Mouse (Mus musculus) myocyte (in vitro differentiated cells): ENCODE data around the gene Rgsl1.

Source experiments
- E2F4 ChIP-seq: IDR thresholded peaks from one replicate; pipeline ENCODE4 v1.6.1; 2011; ENCODE audit warnings: mild to moderate bottlenecking, control low read depth, moderate library complexity; ENCODE audit not compliant: insufficient read depth
- MAX ChIP-seq: IDR thresholded peaks from one replicate; pipeline ENCODE4 v1.6.1; 2011; ENCODE audit warnings: low read depth, mild to moderate bottlenecking, control low read depth
- MYOD1 ChIP-seq, 3 experiments: IDR thresholded peaks; one replicate each; pipeline ENCODE4 v1.6.1; 2011; ENCODE audit warnings: control low read depth in 2 of 3, low read depth in 2 of 3, mild to moderate bottlenecking in 2 of 3, moderate library complexity in 1 of 3; ENCODE audit not compliant: insufficient read length in 2 of 3, control insufficient read depth in 1 of 3
- MYOG ChIP-seq, 3 experiments: IDR thresholded peaks; one replicate each; pipeline ENCODE4 v1.6.1; 2011; ENCODE audit warnings: control low read depth in 2 of 3, low read depth in 2 of 3, mild to moderate bottlenecking in 2 of 3; ENCODE audit not compliant: insufficient read length in 2 of 3, control insufficient read depth in 1 of 3, insufficient read depth in 1 of 3
- POLR2A ChIP-seq: IDR thresholded peaks from one replicate; pipeline ENCODE4 v1.6.1; 2011; ENCODE audit warnings: low read depth, mild to moderate bottlenecking, control low read depth, moderate library complexity; ENCODE audit not compliant: insufficient read length
- REST ChIP-seq: IDR thresholded peaks from one replicate; pipeline ENCODE4 v1.6.1; 2011; ENCODE audit warnings: mild to moderate bottlenecking, control low read depth, moderate library complexity; ENCODE audit not compliant: insufficient read depth, insufficient read length

DNA sequence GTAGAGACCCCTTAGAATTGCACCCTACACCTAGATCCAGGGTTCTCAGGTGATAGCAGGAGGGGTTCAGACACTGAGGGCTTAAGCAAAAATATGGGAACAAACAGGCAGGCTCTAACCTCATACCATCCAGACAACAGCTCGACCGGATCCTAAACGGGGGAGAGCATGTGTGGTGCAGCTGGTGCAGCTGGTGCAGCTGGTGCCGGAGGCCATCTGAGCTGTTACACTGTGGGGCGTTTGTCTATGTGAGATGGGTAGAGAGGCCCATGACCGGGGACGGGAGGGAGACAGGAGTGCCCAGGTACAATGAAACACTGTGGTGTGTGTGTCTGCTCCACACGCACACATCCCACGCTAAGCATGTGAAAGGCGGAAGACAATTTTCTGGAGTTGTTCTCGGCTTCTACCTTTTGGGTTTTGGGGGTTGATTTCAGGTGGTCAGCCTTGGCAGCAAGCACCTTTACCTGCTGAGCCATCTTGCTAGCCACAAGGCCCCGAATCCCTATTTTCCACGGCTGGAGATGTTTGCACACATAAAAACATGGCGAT, 97.7 kb downstream of the Rgsl1 start:
- TF ChIP-seq POLR2A (no peak), MAX (no peak), MYOD1 (IDR thresholded peaks at IDR 0.05; ENCODE audit: control insufficient read depth in 1 of 3, insufficient read length in 2 of 3, low read depth in 2 of 3) (peak in 2 of 3 experiments; percentile 91 to 92), E2F4 (no peak), MYOG (IDR thresholded peaks at IDR 0.05; ENCODE audit: control insufficient read depth in 1 of 3, insufficient read depth in 1 of 3, insufficient read length in 2 of 3, low read depth in 2 of 3) (peak in 2 of 3 experiments; percentile 96), REST (no peak)
